ENCODE assay signal across 22 mouse cellular contexts in the genomic region with DNA sequence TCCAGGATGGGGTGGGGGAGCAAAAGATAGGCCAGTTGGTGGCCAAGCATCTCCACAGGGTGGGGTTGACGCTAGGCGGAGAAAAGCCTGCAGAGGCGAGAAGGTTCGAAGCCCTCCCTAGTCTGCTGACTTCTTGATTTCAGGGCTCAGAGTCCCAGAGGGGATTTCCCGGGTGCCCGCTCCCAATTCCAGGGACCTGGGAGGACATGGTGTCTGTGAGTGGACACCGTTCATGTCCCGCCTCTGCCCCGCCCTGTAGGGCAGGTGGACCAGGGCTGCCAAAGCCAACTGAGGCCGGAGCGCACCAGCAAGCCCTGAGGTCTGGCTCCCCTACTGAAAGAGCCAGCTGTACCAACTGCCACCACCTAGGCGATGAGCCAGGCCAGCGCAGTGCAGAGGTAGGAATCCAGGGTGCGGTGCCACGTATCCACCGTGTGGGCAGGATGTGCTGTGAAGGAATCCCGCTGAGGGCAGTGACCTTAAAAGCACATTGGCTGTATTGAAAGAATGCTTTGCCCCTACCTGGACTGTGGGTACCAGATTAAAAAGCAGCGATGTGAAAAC. TPM values are rescaled to one million over a fixed set of nuclear protein-coding genes. Genes with fewer than 3 reads are reported as not detected.
"Had no signal": no experiment of that assay in that cellular context is flagged by ENCODE, and none has a peak within 500 bp of the region (broad histone marks: within the 10 kb centered on the region; RNA-seq: fewer than 3 reads in every experiment).

No protein-coding gene starts in this region.

- ATAC-seq: liver, postnatal 0 days; lung, postnatal 0 days; midbrain, embryonic 13.5 days; midbrain, embryonic 16.5 days had no signal

- H3K9me3 ChIP-seq: liver, embryonic 13.5 days; liver, embryonic 15.5 days; lung, embryonic 15.5 days; megakaryocyte, embryonic 14.5 days; midbrain, embryonic 13.5 days; neural tube, embryonic 13.5 days; stomach, embryonic 15.5 days had no signal

- H3K4me3 ChIP-seq: liver, embryonic 13.5 days; liver, embryonic 15.5 days; lung, embryonic 15.5 days; megakaryocyte, embryonic 14.5 days; midbrain, embryonic 13.5 days; neural tube, embryonic 13.5 days; stomach, embryonic 15.5 days had no signal

- H3K9ac ChIP-seq: liver, embryonic 13.5 days; liver, embryonic 15.5 days; liver, postnatal 0 days; lung, embryonic 15.5 days; midbrain, embryonic 13.5 days; neural tube, embryonic 13.5 days; stomach, embryonic 15.5 days had no signal

- H3K4me2 ChIP-seq: liver, embryonic 13.5 days; liver, embryonic 15.5 days; lung, embryonic 15.5 days; midbrain, embryonic 13.5 days; neural tube, embryonic 13.5 days; stomach, embryonic 15.5 days had no signal

- H3K36me3 ChIP-seq: liver, embryonic 13.5 days; liver, embryonic 15.5 days; lung, embryonic 15.5 days; midbrain, embryonic 13.5 days; neural tube, embryonic 13.5 days; stomach, embryonic 15.5 days had no signal

- DNase-seq: liver, embryonic 13.5 days; liver, postnatal 0 days; lung, adult 2 months; lung, postnatal 14 days; lung, postnatal 36 days; right cerebral cortex, postnatal 14 days; thymus, adult 2 months; thymus, postnatal 25 days; thymus, postnatal 4 days had no signal

- H3K27ac ChIP-seq: liver, embryonic 13.5 days; liver, embryonic 15.5 days; lung, embryonic 15.5 days; macrophage; midbrain, embryonic 13.5 days; neural tube, embryonic 13.5 days; stomach, embryonic 15.5 days; stomach, postnatal 0 days had no signal

RNA-seq across cellular contexts. Expression of gene Nkx2-3, which starts 7.9 kb away (rescaled TPM):
- total RNA-seq: monocyte, adult 5-6 weeks; neutrophil, adult 5-6 weeks had no signal
- polyA plus RNA-seq: lung, adult 2 months; lung, embryonic 15.5 days; lung, postnatal 0 days; macrophage; neural tube, embryonic 13.5 days; thymus, adult 2 months; urinary bladder, adult 2 months had no signal
